Mouse (Mus musculus) central nervous system, embryonic 11.5 days (tissue): ENCODE measurements around the gene Gorab. TPM values are rescaled to one million over a fixed set of nuclear protein-coding genes. Genes with fewer than 3 reads are reported as not detected.

Experiments used
- polyA plus RNA-seq: library from polyadenylated mRNA; depleted of rRNA; stranded (reverse); fragments of >200 nt; gene quantifications from 2 replicates; pipeline ENCODE4 v1.2.3, GENCODE M21; 2012; rRNA removed

Gorab gene
- polyA plus RNA-seq: 13.7 and 17.9 TPM in 2 replicates

DNA sequence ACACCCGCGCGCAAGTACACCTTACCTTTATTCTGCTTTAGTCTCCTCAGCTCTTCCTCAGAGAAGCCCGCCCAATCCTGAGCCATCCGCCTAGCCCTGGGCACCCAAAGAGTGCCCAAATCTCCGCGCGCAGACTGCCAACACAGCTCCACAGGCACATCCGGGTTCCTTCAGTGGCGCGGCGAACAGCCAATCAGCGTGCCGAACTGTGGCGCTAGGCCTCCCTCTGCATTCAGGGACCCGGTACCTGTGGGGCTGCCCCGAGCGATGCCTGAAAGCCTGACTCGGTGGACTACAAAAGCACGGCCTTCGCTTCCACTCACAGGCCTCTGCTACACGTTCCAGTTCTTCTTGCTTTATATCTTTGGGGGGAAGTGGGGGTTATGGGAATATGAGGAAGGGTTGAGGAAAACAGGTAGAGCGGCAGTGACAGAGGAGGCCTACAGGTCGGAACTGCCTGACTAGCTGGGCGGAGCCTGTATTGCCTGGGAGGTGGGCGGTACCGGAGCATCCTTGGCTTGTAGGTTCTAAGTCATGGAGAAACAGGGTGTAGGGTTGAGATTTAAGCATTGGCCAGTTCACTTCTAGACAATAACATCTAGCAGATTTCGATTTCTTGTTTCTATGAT, at the start of gene Gorab:
Gene Gorab (minus strand): TSS at position 172 of the 629 bp plus-strand sequence.

Other genes with a start within 250 kb of the Gorab start
- 15.4 and 64.0 TPM in 2 replicates for gene Prrx1, start 90.0 kb downstream of the Gorab start, polyA plus RNA-seq